Mouse (Mus musculus) neural tube, embryonic 15.5 days (tissue): ENCODE data around the gene Zfp53. TPM values are rescaled to one million over a fixed set of nuclear protein-coding genes. Genes with fewer than 3 reads are reported as not detected.
A peak's percentile ranks its signal among the peaks of the same experiment; 100 is the strongest.
"Not testable (repeated sequence)": the region's sequence is repeated elsewhere in the genome, so short reads cannot be mapped to it uniquely, and the experiment has no call there.

Source experiments
- ATAC-seq: fragments of 200-750 bp; cut with Nextera tagmentation; 2 replicates; pipeline ENCODE4 v1.8.0; 2017; ENCODE audit warnings: mild to moderate bottlenecking, moderate TSS enrichment, moderate library complexity; ENCODE audit not compliant: low FRiP score
- H3K27ac ChIP-seq: fragments of 300-500 bp; sonication (generic); replicated peaks from 2 replicates; pipeline ENCODE4 v1.5.1; 2015; ENCODE audit warnings: mild to moderate bottlenecking, inconsistent platforms
- H3K27me3 ChIP-seq: fragments of 300-500 bp; sonication (generic); replicated peaks from 2 replicates; pipeline ENCODE4 v1.6.1; 2015; ENCODE audit warnings: inconsistent platforms
- H3K36me3 ChIP-seq: fragments of 300-500 bp; sonication (generic); 2 replicates; pipeline ENCODE4 v1.6.1; 2015; ENCODE audit warnings: inconsistent platforms
- H3K4me1 ChIP-seq: fragments of 300-500 bp; sonication (generic); 2 replicates; pipeline ENCODE4 v1.6.1; 2015; ENCODE audit warnings: inconsistent platforms
- H3K4me2 ChIP-seq: fragments of 300-500 bp; sonication (generic); 2 replicates; pipeline ENCODE4 v1.6.1; 2015; ENCODE audit warnings: inconsistent platforms, mild to moderate bottlenecking, moderate library complexity
- H3K4me3 ChIP-seq: fragments of 300-500 bp; sonication (generic); replicated peaks from 2 replicates; pipeline ENCODE4 v1.5.1; 2015; ENCODE audit warnings: mild to moderate bottlenecking, inconsistent platforms
- H3K9ac ChIP-seq: fragments of 300-500 bp; sonication (generic); replicated peaks from 2 replicates; pipeline ENCODE4 v1.6.1; 2015; ENCODE audit warnings: mild to moderate bottlenecking, inconsistent platforms
- H3K9me3 ChIP-seq: fragments of 300-500 bp; sonication (generic); replicated peaks from 2 replicates; pipeline ENCODE4 v1.6.1; 2016; ENCODE audit warnings: inconsistent platforms
- WGBS: fragments of 180-500 bp; shearing (Covaris S2); methylation state at CpG from one replicate; pipeline ENCODE4 v1.1.7; 2015; ENCODE audit warnings: mixed read lengths; 5-methylcytosine and 5-hydroxymethylcytosine counted together
- polyA plus RNA-seq: library from polyadenylated mRNA; unstranded; fragments of >200 nt; fragmentation: Nextera tagmentation; extraction: Ambion mirVana; gene quantifications from 2 replicates; pipeline ENCODE4 v1.2.1, GENCODE M21; 2015

The Zfp53 gene
- polyA plus RNA-seq, 1 experiment from 2014 or later = 9.7 TPM

DNA sequence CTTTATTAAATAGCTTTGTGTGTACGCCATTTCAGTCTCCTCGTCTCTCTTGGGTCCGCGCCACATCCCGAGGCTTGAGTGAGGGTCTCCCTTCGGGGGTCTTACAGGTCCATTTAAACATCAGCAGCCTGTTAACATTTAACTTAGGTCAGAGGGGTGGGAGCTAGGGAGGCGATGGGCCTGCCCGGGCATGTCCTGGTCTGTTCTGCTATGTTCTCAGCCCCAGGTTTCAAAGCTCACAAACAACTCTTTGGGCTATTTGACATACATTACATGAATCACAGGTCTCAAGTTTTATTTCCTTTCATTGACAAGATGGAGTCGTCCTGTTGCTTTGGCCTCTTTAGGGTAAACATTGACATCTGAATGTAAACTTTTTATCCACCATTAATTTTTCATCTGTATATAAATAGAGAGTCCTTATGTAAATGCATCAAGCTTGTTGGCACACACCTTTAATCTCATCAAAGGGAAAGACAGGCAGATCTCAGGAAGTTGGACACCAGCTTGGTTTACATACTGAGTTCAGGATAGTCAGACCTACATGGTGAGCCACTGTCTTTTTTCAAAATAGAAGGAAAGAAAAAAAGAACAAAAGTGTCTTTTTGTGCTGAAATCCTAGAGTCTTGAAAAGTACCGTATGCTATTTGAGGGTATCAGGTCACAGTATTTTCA, 10.6 kb upstream of the Zfp53 start:
- not testable (repeated sequence) for H3K27me3 ChIP-seq, ATAC-seq, H3K9me3 ChIP-seq, H3K27ac ChIP-seq, H3K9ac ChIP-seq, H3K4me1 ChIP-seq, H3K36me3 ChIP-seq, H3K4me3 ChIP-seq, H3K4me2 ChIP-seq
- WGBS = 90% methylated on average over 10 of the region's 10 CpGs

DNA sequence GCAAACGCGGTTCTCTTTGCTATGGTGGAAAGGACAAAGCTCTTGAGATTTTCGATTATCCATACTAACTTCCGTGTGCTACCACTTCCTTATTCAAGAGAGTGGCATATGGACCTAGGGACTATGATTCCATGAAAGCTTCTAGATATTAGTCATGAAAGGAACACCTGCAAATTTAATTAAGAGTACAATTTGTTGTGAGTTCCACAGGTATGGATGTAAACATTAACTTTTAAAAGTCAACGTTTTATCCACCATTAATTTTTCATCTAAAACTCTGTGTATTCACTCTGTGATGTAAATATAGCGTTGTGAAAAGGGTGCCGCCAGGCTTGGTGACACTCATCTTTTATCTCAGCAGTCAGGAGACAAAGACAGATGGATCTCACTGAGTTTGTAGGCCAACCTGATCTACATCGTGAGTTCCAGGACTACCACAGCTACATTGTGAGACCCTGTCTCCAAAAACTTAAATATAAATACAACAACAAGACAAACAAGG, 753 bp downstream of the Zfp53 start:
- Histone ChIP-seq H3K4me2 (peak overlapping the region; percentile 69), H3K4me3 (peak overlapping the region; percentile 77), H3K36me3 (peaks cover 11% of the 10 kb centered on the region), H3K27ac (peak overlapping the region; percentile 80), H3K9ac (peak overlapping the region; percentile 73), H3K4me1 (peaks cover 13% of the 10 kb centered on the region), H3K27me3 (no peaks in the 10 kb centered on the region), H3K9me3 (no peaks in the 10 kb centered on the region)
- peak; percentile 12; the same call in 1 of the 2 replicates for ATAC-seq
- WGBS = 16% methylated on average over 8 of the region's 8 CpGs

DNA sequence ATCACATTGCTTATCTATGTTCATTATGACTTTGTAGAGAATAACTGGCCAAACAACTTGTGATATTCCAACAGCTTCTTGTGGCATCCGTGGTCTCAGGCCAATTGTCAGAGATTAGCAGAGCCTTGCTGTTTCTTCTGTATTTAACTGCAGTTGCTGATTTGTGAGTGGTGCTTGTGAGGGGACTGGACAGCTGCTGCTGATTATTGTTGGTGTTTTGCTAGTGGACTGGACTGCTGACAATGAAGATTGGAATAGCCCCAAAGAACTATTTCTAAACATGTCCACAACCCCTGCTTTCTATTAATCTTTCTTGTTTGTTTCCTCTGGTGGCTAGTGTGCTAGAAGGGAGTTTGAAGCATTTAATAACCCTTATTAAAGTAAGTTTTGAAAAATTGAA, 12.6 kb downstream of the Zfp53 start:
- Histone ChIP-seq H3K9ac (no peak overlapping the region), H3K9me3 (no peaks in the 10 kb centered on the region; the same call in 1 of the 2 replicates), H3K27ac (no peak overlapping the region), H3K36me3 (peaks cover 8% of the 10 kb centered on the region; the same call in 1 of the 2 replicates), H3K4me1 (no peaks in the 10 kb centered on the region), H3K27me3 (no peaks in the 10 kb centered on the region), H3K4me3 (no peak overlapping the region), H3K4me2 (no peak overlapping the region)
- ATAC-seq = no peak
- 88% methylated on average over 1 of the region's 1 CpGs for WGBS

DNA sequence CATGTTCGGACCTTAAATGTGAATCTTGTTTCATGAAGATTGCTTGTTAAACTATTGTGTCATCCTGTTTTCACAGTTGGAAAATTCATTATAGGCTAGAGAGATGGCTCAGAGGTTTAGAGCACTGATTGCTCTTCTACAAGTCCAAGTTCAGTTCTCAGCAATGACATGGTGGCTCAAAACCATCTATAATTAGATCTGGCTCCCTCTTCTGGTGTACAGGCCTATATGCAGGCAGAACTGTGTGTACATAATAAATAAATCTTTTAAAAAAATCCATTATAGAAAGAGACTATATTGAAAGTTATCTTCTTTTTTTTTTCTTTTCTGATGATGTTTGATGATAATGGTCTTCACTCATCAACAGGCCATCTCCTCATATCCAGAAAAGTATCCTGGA, 15.7 kb downstream of the Zfp53 start:
- no peaks in the 10 kb centered on the region for H3K4me1 ChIP-seq
- ATAC-seq = no peak
- H3K9ac ChIP-seq = no peak overlapping the region
- 98% methylated on average over 1 of the region's 1 CpGs for WGBS
- H3K36me3 ChIP-seq = peaks cover 22% of the 10 kb centered on the region
- H3K4me3 ChIP-seq = no peak overlapping the region
- H3K9me3 ChIP-seq = no peaks in the 10 kb centered on the region
- no peaks in the 10 kb centered on the region for H3K27me3 ChIP-seq
- no peak overlapping the region for H3K4me2 ChIP-seq
- no peak overlapping the region for H3K27ac ChIP-seq

DNA sequence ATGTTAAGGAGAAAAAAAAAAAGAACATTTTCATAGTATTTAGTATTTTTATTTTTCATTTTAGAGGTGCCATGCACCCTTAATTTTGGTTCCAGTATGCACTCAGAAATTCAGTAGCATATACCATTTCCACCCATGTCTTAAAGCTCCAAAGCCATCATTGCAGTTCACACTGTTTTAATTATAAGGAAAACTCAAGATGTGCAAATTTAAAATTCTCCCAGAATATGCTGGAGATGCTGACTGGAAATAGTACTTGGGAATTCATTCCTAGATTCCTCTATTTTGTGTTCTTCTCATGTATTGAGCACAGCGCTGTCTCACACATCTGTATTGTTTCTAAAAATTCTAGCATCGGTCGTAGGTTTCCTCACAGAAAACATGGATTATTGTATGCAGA, 17.5 kb downstream of the Zfp53 start:
- WGBS = 97% methylated on average over 3 of the region's 3 CpGs
- no peak for ATAC-seq
- H3K4me2 ChIP-seq = no peak overlapping the region
- no peaks in the 10 kb centered on the region for H3K4me1 ChIP-seq
- no peak overlapping the region for H3K4me3 ChIP-seq
- no peaks in the 10 kb centered on the region for H3K27me3 ChIP-seq
- H3K36me3 ChIP-seq = peaks cover 22% of the 10 kb centered on the region
- H3K9me3 ChIP-seq = no peaks in the 10 kb centered on the region
- H3K9ac ChIP-seq = no peak overlapping the region
- no peak overlapping the region for H3K27ac ChIP-seq

DNA sequence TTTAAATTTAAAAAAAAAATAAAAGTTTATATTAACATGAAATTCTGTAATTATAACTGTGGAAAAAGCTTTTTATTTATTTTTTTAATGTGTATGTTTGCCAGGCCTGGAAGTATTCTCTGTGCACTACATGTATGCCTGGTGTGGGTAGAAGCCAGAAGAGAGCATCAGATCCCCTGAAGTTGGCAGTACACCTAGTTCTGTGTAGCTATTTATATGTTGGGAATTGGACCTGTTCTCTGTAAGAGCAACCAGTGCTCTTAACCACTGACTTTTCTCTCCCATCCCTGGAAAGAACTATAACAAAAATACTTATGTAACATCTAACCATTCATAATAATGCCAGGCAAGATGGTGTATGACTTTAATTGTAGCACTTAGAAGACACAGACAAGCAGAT, 21.0 kb downstream of the Zfp53 start:
- Histone ChIP-seq H3K9me3 (no peaks in the 10 kb centered on the region), H3K27me3 (no peaks in the 10 kb centered on the region), H3K27ac (no peak overlapping the region), H3K36me3 (peaks cover 25% of the 10 kb centered on the region), H3K4me3 (no peak overlapping the region), H3K9ac (no peak overlapping the region), H3K4me1 (no peaks in the 10 kb centered on the region), H3K4me2 (no peak overlapping the region)
- ATAC-seq = no peak

DNA sequence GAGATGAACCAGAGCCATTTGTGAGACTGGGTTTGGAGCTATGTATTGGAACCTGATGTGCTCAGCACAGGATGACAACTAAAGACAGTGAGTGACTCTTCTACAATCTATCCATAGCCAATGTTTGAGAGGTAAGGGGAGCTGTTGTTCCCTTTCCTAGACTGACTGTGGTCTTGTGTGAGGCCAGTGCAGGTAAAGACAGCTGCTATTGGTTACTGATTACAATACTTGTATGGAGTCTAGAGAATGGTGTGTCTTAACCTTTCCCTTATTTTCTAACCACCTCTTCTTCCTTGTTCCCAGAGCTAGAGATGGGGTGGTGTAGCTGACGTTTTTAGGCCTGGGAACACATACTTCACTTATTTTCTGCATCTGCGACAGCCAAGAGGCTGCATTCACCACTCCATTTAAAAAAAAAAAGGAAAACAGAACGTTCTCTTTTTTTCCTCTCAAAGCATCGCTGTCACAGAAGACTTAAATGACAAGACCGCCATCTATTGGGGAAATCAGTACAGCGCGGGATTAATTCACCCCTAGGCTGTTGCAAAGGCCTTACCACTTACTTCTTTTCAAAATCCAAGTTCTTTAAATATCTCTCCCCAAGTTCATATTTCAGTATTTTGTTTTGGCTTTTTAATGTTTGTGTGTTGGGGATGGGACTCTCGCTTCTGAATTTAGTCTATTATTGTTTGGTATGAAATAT, 26.8 kb downstream of the Zfp53 start:
- H3K27ac ChIP-seq = peak overlapping the region; percentile 79
- no peaks in the 10 kb centered on the region for H3K27me3 ChIP-seq
- H3K4me3 ChIP-seq = peak overlapping the region; percentile 53
- 3% methylated on average over 8 of the region's 8 CpGs for WGBS
- H3K9ac ChIP-seq = peak overlapping the region; percentile 40
- H3K4me2 ChIP-seq = peak overlapping the region; percentile 76
- ATAC-seq = peak; percentile 81
- H3K4me1 ChIP-seq = peaks cover 12% of the 10 kb centered on the region
- no peaks in the 10 kb centered on the region for H3K9me3 ChIP-seq
- H3K36me3 ChIP-seq = peaks cover 8% of the 10 kb centered on the region

DNA sequence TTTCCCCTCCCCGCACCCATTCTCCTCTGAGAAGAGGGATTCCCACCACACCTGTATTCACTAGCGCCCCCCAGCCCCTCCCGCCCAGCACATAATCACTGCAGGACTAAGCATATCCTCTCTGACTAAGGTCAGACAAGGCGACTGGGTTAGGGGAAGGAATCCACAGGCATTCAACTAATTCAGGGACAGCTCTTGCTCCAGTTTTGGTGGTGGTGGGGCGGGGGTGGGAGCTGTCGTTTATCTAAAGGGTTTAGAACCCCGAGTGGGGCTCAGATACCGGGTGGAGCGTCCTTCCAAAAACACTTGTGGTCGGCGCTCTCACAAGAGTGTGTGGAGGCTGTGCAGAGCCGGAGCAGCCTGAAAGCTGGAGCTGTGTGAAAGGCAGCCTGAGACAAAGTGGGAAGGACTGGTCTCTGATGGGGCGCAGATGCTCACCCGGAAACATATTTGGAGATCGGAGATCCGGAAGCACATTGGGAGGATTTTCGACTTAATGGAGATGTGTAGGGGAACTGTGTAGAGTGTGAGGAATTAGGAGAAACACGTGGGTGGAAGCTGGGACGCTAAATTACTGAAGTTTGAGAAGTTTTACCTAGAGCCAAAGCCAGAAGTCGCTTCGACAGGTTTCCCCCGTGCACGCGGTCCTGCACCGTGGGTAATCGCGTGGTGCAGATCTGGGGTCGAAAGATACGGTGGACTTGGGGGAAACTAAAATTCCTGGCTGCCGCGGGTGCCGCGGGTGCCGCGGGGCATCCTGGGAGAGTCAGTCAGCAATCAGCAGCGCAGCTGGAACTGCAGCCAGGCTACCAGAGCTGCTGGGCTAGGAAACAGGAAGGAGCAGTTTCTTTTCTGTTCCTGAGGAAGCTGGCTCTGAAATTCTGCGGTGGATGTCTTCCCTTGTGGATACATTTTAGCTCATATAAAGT, 27.7 kb downstream of the Zfp53 start:
- under 1% methylated on average over 37 of the region's 37 CpGs for WGBS
- H3K4me1 ChIP-seq = peaks cover 12% of the 10 kb centered on the region
- H3K27me3 ChIP-seq = no peaks in the 10 kb centered on the region
- ATAC-seq = peak; percentile 91
- peak overlapping the region; percentile 79 for H3K27ac ChIP-seq
- no peaks in the 10 kb centered on the region for H3K9me3 ChIP-seq
- peaks cover 3% of the 10 kb centered on the region; the same call in 1 of the 2 replicates for H3K36me3 ChIP-seq
- H3K4me3 ChIP-seq = peak overlapping the region; percentile 53
- H3K9ac ChIP-seq = peak overlapping the region; percentile 55
- H3K4me2 ChIP-seq = peak overlapping the region; percentile 76

DNA sequence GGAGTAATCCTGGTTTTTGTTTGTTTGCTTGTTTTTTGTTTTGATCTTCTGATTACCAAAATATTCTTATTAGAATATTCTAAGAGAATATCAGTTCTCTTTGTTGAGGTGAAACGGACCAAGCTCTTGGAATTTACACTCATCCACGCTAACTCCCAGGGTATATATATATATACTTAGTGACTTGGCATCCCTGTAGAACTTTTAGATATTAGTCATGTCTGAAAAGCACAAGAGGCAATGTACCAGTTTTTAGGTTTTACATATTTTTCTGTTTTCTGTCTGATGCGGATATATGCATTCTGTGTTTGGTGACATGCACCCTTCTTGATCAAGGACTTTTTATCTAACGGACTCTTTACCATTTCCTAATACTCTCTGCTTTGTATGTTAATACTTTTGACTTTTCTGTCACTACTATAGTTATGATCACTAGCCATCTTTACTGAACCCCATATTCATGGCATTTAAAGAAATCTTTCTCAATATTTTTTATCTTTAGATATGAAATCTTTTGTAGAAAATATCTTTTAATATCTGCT, 28.4 kb downstream of the Zfp53 start:
- 38% methylated on average over 4 of the region's 4 CpGs for WGBS
- Histone ChIP-seq H3K4me3 (peak overlapping the region; percentile 53), H3K4me2 (peak overlapping the region; percentile 76), H3K4me1 (peaks cover 12% of the 10 kb centered on the region), H3K36me3 (0 out of 2 replicates have a peak, but pooled peaks cover under 1% of the 10 kb centered on the region), H3K9me3 (no peaks in the 10 kb centered on the region), H3K27ac (peak overlapping the region; percentile 79), H3K9ac (peak overlapping the region; percentile 55), H3K27me3 (no peaks in the 10 kb centered on the region)
- ATAC-seq = no peak

DNA sequence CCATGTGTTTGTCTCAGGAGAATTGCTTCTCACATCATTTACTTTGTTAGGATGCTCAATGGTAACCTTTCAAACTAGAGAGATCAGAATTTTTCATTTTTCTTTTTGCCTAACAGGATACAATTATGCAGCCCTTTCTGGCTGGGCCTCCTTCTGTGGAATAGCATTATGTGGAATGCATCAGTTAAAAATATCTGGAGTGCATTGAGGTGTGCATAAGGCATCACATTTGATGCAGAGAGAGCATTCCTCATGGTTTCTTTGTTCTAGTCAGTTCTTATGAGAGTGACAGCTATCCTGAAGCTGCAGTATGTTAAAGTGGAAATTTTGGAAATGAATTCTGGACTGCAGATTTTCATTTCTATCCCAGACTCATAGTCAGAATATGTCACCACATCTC, 37.5 kb downstream of the Zfp53 start:
- no peaks in the 10 kb centered on the region for H3K27me3 ChIP-seq
- ATAC-seq = no peak

DNA sequence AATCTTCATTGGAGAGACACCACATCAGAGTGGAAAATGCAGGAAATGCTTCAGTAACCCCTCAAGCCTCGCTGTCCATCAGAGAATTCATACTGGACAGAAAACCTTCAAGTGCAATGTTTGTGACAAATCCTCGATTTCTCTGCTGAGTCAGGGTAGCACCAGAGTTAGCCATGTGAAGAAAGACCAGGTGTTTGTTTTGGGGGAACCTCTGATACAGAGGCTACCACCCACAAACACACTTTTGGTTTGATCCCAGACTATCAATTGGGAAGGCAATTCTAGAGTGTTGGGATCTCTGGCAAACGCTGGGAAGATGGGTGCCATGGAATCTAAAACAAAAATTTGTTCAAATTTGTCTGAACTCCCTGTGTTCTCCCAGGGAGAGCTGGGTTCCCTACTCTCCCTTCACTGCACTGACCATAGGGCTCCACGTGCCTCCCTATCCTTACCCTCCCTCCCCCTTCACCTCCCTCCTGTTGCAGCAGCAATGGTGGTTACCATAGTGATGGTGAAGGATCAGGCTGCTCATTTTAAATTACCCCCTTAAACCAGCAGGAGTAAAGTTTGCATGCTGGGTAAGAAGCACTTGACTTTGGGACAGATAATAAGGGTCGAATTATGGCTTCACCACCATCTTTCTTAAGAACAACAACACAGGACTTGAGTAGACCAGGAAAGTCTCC, 42.0 kb downstream of the Zfp53 start:
- Histone ChIP-seq H3K9ac (no peak overlapping the region), H3K4me2 (no peak overlapping the region), H3K4me3 (no peak overlapping the region)

More for the DNA sequence above, 37.5 kb downstream of the Zfp53 start:
- peaks cover 4% of the 10 kb centered on the region; the same call in 1 of the 2 replicates for H3K4me1 ChIP-seq
- no peak overlapping the region for H3K4me3 ChIP-seq
- no peak overlapping the region for H3K27ac ChIP-seq
- H3K4me2 ChIP-seq = no peak overlapping the region
- H3K36me3 ChIP-seq = no peaks in the 10 kb centered on the region
- no peaks in the 10 kb centered on the region for H3K9me3 ChIP-seq
- no peak overlapping the region for H3K9ac ChIP-seq

More for the DNA sequence above, 42.0 kb downstream of the Zfp53 start:
- 68% methylated on average over 5 of the region's 5 CpGs for WGBS
- no peaks in the 10 kb centered on the region for H3K27me3 ChIP-seq
- H3K36me3 ChIP-seq = no peaks in the 10 kb centered on the region
- ATAC-seq = no peak
- no peak overlapping the region for H3K27ac ChIP-seq
- no peaks in the 10 kb centered on the region for H3K9me3 ChIP-seq
- H3K4me1 ChIP-seq = peaks cover 30% of the 10 kb centered on the region
